Mouse (Mus musculus): Measurements from ENCODE around the gene Ttc37.
A peak's percentile ranks its signal among the peaks of the same experiment; 100 is the strongest.

The Ttc37 gene

GRCm38 (mm10) chr13:76098493-76099303, at the start of gene Ttc37, which contains the start of gene Arsk:
TSS of gene Ttc37 (plus strand) at chr13:76098734.
TSS of gene Arsk (minus strand) at chr13:76098660.
- peak; percentile 96 for DNase-seq

- DNase-seq, result peak; percentile 22
Measured at GRCm38 (mm10) chr13:76055391-76056232, 42.9 kb upstream of the Ttc37 start.

GRCm38 (mm10) chr13:76056261-76056724, 42.2 kb upstream of the Ttc37 start:
- peak; percentile 72 for DNase-seq

- DNase-seq, result no peak
Measured at GRCm38 (mm10) chr13:76056896-76057266, 41.7 kb upstream of the Ttc37 start, which contains the start of gene Gpr150. TSS of gene Gpr150 (minus strand) at chr13:76056996.

- DNase-seq, result peak; percentile 41
Measured at GRCm38 (mm10) chr13:76057267-76058069, 41.1 kb upstream of the Ttc37 start.

- no peak for DNase-seq
Measured at GRCm38 (mm10) chr13:76059591-76059990, 38.9 kb upstream of the Ttc37 start.

GRCm38 (mm10) chr13:76062126-76062525, 36.4 kb upstream of the Ttc37 start:
- DNase-seq, result no peak

- no peak for DNase-seq
Measured at GRCm38 (mm10) chr13:76062569-76062968, 36.0 kb upstream of the Ttc37 start.

- no peak for DNase-seq
Measured at GRCm38 (mm10) chr13:76063548-76063947, 35.0 kb upstream of the Ttc37 start.

- DNase-seq, result no peak
Measured at GRCm38 (mm10) chr13:76064363-76064945, 34.1 kb upstream of the Ttc37 start.

- no peak for DNase-seq
Measured at GRCm38 (mm10) chr13:76074323-76074722, 24.2 kb upstream of the Ttc37 start.

- DNase-seq, result no peak
Measured at GRCm38 (mm10) chr13:76098116-76098492, 430 bp upstream of the Ttc37 start.

GRCm38 (mm10) chr13:76101989-76102388, 3.5 kb downstream of the Ttc37 start:
- DNase-seq, result no peak

- DNase-seq, result no peak
Measured at GRCm38 (mm10) chr13:76109069-76109824, 10.7 kb downstream of the Ttc37 start.

- DNase-seq, result no peak
Measured at GRCm38 (mm10) chr13:76128799-76129198, 30.3 kb downstream of the Ttc37 start.

- no peak for DNase-seq
Measured at GRCm38 (mm10) chr13:76132415-76132814, 33.9 kb downstream of the Ttc37 start.

- no peak for DNase-seq
Measured at GRCm38 (mm10) chr13:76138862-76139261, 40.3 kb downstream of the Ttc37 start.

GRCm38 (mm10) chr13:76141117-76141808, 42.7 kb downstream of the Ttc37 start:
- DNase-seq, result no peak

- no peak for DNase-seq
Measured at GRCm38 (mm10) chr13:76150483-76150882, 51.9 kb downstream of the Ttc37 start.

GRCm38 (mm10) chr13:76157099-76157498, 58.6 kb downstream of the Ttc37 start:
- DNase-seq, result no peak

GRCm38 (mm10) chr13:76157508-76157907, 59.0 kb downstream of the Ttc37 start:
- no peak for DNase-seq
